Mouse (Mus musculus) small intestine, adult 2 months (tissue): Measurements from ENCODE around the gene Zfp57. TPM values are rescaled to one million over a fixed set of nuclear protein-coding genes. Genes with fewer than 3 reads are reported as not detected.

ENCODE experiments used
- H3K27ac ChIP-seq: fragments of 200-500 bp; 2 replicates; pipeline ENCODE4 v1.5.1; 2012; ENCODE audit warnings: low read depth, low read length, control low read depth, inconsistent platforms; ENCODE audit not compliant: insufficient read depth
- H3K27me3 ChIP-seq: fragments of 200-500 bp; 2 replicates; pipeline ENCODE4 v1.6.1; 2012; ENCODE audit warnings: mild to moderate bottlenecking, moderate library complexity, low read length, inconsistent platforms; ENCODE audit not compliant: control insufficient read depth, insufficient read depth
- H3K36me3 ChIP-seq: fragments of 200-500 bp; 2 replicates; pipeline ENCODE4 v1.6.1; 2012; ENCODE audit warnings: mild to moderate bottlenecking, low read length, control low read depth, inconsistent platforms; ENCODE audit not compliant: control insufficient read depth, insufficient read depth
- H3K4me1 ChIP-seq: fragments of 200-500 bp; 2 replicates; pipeline ENCODE4 v1.6.1; 2012; ENCODE audit warnings: low read length, inconsistent platforms, mixed read lengths; ENCODE audit not compliant: control insufficient read depth, insufficient read depth, insufficient read length
- H3K4me3 ChIP-seq: fragments of 200-500 bp; 2 replicates; pipeline ENCODE4 v1.5.1; 2012; ENCODE audit warnings: low read depth, mild to moderate bottlenecking, control low read depth, inconsistent platforms, low read length, moderate library complexity
- CTCF ChIP-seq: fragments of 200-500 bp; IDR thresholded peaks from 2 replicates; pipeline ENCODE4 v1.5.1; 2012; ENCODE audit warnings: low read depth, mild to moderate bottlenecking, control low read depth, inconsistent platforms, low read length, moderate library complexity, mixed read lengths; ENCODE audit not compliant: insufficient replicate concordance, insufficient read length; ENCODE audit errors: extremely low read depth
- POLR2A ChIP-seq: fragments of 200-500 bp; IDR thresholded peaks from 2 replicates; pipeline ENCODE4 v1.6.1; 2012; ENCODE audit warnings: low read depth, mild to moderate bottlenecking, control low read depth, inconsistent platforms, low read length, moderate library complexity
- WGBS: fragments of 180-500 bp; shearing (Covaris S2); methylation state at CpG from one replicate; pipeline ENCODE4 v1.1.7; 2018; 5-methylcytosine and 5-hydroxymethylcytosine counted together
- polyA plus RNA-seq: library from polyadenylated mRNA; depleted of rRNA; stranded (reverse); fragments of >200 nt; gene quantifications from 2 replicates; pipeline ENCODE4 v1.2.3, GENCODE M21; 2012; rRNA removed

Gene Zfp57
- 0.70 and 0.84 TPM in 2 replicates for polyA plus RNA-seq

DNA sequence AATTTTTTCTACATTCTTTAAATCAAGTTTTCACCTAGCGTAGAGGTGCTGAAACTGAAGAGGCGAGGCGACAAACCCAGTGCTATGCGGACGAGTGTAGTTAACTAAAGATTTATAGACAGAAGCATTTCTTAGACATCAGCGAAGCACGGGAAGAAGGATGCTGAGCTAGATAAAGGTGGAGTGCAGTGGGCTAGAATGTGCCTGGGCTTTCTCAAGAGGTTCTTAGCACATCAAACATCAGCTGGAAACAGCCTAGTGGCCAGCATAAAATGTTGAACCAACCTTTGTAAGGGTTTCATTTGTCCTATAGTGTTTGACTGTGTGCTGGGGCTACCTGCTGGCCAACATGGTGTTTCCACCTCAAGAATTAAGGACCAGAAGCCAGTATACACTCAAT, at the start of gene Zfp57:
Gene Zfp57, plus strand, starts transcription at position 301 of the 400 bp plus-strand sequence.
- H3K4me1 ChIP-seq, result 0 out of 2 replicates have a peak, but pooled peaks cover 3% of the 10 kb centered on the region

DNA sequence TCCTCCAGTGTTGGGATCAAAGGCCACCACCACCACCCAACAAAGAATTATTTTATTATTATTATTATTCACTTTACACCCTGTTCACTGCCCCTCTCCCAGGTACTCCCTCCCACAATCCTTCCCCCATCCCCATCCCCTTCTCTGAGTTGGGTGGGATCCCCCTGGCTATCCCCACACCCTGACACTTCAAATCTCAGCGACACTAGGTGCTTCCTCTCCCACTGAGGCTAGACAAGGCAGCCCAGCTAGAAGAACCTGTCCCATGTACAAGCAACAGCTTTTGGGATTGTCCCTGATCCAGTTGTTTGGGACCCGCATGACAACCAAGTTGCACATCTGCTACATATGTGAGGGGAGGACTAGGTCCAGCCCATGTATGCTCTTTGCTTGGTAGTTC, 48.3 kb upstream of the Zfp57 start:
- Histone ChIP-seq H3K36me3 (peaks cover 13% of the 10 kb centered on the region), H3K4me3 (no peak overlapping the region), H3K27ac (no peak overlapping the region), H3K4me1 (peaks cover 4% of the 10 kb centered on the region; the same call in 1 of the 2 replicates), H3K27me3 (no peaks in the 10 kb centered on the region)
- TF ChIP-seq CTCF, result no peak
- WGBS, result 90% methylated on average over 2 of the region's 2 CpGs

More for the DNA sequence above, at the start of gene Zfp57:
- 93% methylated on average over 7 of the region's 7 CpGs for WGBS
- Histone ChIP-seq H3K4me3 (no peak within 1 kb of the TSS), H3K36me3 (no peaks in the 10 kb centered on the region), H3K27ac (no peak within 1 kb of the TSS), H3K27me3 (peaks cover 9% of the 10 kb centered on the region)
- TF ChIP-seq POLR2A (no peak), CTCF (no peak)

DNA sequence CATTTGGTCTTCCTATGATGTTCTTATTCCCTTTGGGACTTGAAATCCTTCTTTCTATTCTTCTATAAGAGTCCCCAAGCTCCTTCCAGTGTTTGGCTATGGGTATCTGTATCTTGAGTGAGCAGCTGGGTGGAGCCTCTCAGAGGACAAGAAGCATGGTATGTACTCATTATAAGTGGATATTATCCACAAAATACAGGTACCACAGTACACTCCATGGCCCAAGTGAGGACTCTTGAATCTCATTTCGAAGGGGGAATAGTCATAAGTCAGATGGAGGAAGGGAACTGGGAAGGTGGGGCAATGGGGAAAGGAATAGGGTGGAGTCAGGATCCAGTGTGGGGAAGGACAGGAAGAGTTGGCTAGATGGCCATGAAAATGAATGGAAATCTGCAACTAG, 47.9 kb upstream of the Zfp57 start:
- Histone ChIP-seq H3K27me3 (no peaks in the 10 kb centered on the region), H3K4me1 (peaks cover 3% of the 10 kb centered on the region; the same call in 1 of the 2 replicates), H3K36me3 (peaks cover 13% of the 10 kb centered on the region), H3K27ac (no peak overlapping the region), H3K4me3 (no peak overlapping the region)
- WGBS, result 84% methylated on average over 1 of the region's 1 CpGs
- TF ChIP-seq POLR2A (no peak), CTCF (no peak)

DNA sequence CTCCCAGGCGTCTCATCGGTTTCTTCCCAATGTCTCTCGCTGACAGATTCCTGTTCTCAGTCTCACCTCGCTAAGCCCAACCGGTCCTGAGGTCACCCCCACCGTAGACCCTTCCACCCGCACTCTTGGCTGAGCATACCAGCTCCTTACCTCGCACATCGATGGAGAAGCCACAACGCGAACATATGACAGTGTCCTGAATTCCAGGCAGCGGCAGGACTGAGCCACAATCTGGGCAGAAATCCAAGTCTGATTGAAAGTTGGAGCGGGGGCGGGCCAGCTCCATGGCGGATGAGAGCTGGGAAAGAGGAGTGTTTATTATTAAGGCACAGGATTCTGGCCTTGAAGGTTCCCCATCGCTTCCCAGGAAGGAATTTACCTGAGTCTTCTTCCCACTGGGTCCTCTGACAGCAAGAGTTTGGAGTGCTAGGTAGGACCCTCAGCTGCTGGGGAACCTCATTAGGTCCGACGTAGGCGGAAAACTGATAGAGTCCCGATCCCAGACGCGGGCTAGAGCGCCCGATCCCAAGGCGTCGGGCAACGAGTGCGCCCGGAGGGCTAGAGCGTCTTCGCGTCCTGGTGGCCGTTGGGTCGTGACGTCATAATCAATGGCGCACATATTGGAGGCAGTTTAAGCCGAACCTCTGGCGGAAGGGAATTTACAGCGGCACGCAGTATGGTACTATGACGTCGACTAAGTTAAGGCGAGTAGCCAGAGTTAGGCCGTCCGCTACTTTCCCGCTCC, 42.8 kb upstream of the Zfp57 start, which contains the start of the genes Znrd1 and Znrd1as:
Gene Znrd1, minus strand, starts transcription at position 561 of the 745 bp plus-strand sequence.
Gene Znrd1as, plus strand, starts transcription at position 594 of the 745 bp plus-strand sequence.
- under 1% methylated on average over 46 of the region's 46 CpGs for WGBS
- Histone ChIP-seq H3K36me3 (peaks cover 3% of the 10 kb centered on the region), H3K27me3 (no peaks in the 10 kb centered on the region), H3K4me1 (peaks cover 6% of the 10 kb centered on the region; the same call in 1 of the 2 replicates), H3K4me3 (peak within 1 kb of the TSS; percentile 74), H3K27ac (peak within 1 kb of the TSS; percentile 67)
- TF ChIP-seq POLR2A (peak; percentile 61), CTCF (no peak)

DNA sequence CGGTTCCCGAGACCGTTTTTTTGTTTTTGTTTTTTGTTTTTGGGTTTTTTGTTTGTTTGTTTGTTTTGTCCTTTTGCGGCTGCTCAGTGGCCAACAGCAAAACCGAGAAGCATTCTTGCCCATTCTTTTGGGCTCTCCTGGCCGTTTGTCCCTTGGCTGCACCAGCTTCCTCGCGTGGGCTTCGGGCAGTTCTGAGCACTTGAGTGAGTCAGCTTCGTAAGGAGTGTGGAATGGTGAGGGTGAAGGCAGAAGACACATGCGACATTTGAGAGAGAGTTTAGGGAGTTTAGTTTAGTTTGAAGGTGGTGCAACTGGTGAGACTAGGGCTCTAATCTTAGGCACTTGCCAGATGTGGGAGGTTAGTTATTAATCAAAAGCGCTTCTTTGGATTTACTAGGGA, 42.1 kb upstream of the Zfp57 start:
- Histone ChIP-seq H3K4me3 (peak overlapping the region; percentile 74), H3K27ac (no peak overlapping the region), H3K27me3 (no peaks in the 10 kb centered on the region), H3K4me1 (peaks cover 6% of the 10 kb centered on the region; the same call in 1 of the 2 replicates), H3K36me3 (peaks cover 3% of the 10 kb centered on the region; the same call in 1 of the 2 replicates)
- TF ChIP-seq CTCF (no peak), POLR2A (no peak)
- 10% methylated on average over 12 of the region's 12 CpGs for WGBS

DNA sequence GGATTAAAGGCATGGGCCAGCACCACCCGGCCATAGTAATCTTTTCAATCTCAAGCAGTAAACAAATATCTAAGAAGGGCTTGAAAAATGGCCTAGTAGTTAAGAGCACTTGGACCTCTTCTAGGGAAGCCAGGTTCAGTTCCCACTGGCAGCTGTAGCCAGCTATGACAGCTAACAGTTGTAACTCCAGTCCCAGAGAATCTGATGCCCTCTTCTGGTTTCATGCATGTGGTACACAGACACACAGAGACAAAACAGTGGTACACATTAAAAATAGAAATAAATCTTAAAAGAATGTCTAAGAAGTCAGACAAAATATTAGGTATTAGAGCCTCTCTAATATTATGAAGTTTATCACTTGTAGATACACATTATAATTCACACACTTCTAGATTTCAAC, 39.8 kb upstream of the Zfp57 start:
- H3K4me3 ChIP-seq, result no peak overlapping the region

DNA sequence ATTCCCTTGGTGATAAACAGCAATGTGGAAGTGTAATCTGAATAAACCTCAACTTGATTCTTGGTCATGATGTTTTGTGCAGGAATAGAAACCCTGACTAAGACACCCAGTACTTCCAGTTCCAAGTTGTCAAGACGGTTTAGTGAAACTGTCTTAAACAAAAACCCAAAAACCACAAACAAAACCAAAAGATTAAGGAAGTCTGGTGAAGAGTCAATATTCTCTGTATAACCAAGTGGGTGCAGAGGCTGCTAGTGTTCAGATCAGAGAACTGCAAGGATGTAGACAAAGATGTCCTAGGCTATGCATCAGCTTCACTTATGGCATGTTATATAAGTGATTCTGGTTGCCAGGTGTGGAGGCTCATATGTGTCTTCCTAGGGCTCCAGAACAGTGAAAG, 34.1 kb upstream of the Zfp57 start:
- TF ChIP-seq POLR2A, result no peak
- no peak for TF ChIP-seq CTCF
- 69% methylated on average over 1 of the region's 1 CpGs for WGBS
- H3K4me3 ChIP-seq, result no peak overlapping the region
- H3K36me3 ChIP-seq, result 0 out of 2 replicates have a peak, but pooled peaks cover 3% of the 10 kb centered on the region
- H3K27ac ChIP-seq, result no peak overlapping the region
- H3K4me1 ChIP-seq, result no peaks in the 10 kb centered on the region
- H3K27me3 ChIP-seq, result no peaks in the 10 kb centered on the region

More for the DNA sequence above, 39.8 kb upstream of the Zfp57 start:
- Histone ChIP-seq H3K27ac (no peak overlapping the region), H3K36me3 (0 out of 2 replicates have a peak, but pooled peaks cover 4% of the 10 kb centered on the region), H3K27me3 (no peaks in the 10 kb centered on the region), H3K4me1 (peaks cover 6% of the 10 kb centered on the region; the same call in 1 of the 2 replicates)
- 54% methylated on average over 1 of the region's 1 CpGs for WGBS
- TF ChIP-seq POLR2A (no peak), CTCF (no peak)
